10 mouse cellular contexts compared by ENCODE assay signal in the genomic region with DNA sequence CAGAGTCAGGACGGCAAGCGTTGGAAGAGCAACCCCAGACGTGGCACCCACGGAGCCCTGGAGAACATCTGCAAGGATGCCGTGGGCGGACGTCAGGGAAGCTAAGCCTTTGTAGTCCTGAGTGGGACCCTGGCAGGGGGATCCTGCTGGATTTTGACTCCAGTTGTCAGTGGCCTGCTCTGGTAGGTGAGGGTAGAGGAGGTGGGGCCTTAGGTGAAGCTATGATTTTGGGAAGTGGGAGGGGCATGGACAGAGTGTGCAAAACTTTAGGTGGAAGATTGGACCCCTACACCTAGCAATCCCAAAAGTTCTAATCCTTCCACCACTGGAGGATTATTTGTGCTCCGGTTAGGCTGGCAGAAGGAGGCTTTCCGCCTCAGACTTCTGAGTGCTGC. TPM values are rescaled to one million over a fixed set of nuclear protein-coding genes. Genes with fewer than 3 reads are reported as not detected.
DNase-seq lines count a peak whose midpoint lies in the region; ATAC-seq and TF ChIP-seq lines count a peak whose summit lies in the region.
"Had no signal": no experiment of that assay in that cellular context is flagged by ENCODE, and none has a peak within 500 bp of the region (broad histone marks: within the 10 kb centered on the region; RNA-seq: fewer than 3 reads in every experiment).

No protein-coding gene starts in this region.

- DNase-seq in lung, postnatal 25 days (ENCODE audit: low spot score): no peak
- no peak for DNase-seq in limb, embryonic 14.5 days (ENCODE audit: low spot score)
- DNase-seq in layer of hippocampus, adult 11-12 months (ENCODE audit: low spot score): no peak
- DNase-seq in spleen, postnatal 36 days (ENCODE audit: low spot score in 2 of 2): no peak
- DNase-seq: adrenal gland, adult 8-10 months had no signal

- peak overlapping the region; percentile 89 for H3K4me2 ChIP-seq in lung, embryonic 16.5 days (ENCODE audit: low read depth, low read length)
- peak overlapping the region; percentile 96 for H3K4me2 ChIP-seq in limb, embryonic 14.5 days (replicated peaks; ENCODE audit: low read depth, low read length, severe bottlenecking)

- WGBS in lung, embryonic 16.5 days: 34% methylated on average over 9 of the region's 9 CpGs
- 15% methylated on average over 9 of the region's 9 CpGs for WGBS in limb, embryonic 14.5 days
- WGBS in small intestine, adult 2 months: 55% methylated on average over 9 of the region's 9 CpGs

- peak overlapping the region; percentile 48 for H3K4me3 ChIP-seq in erythroblast, embryonic 14.5 days (replicated peaks)
- H3K4me3 ChIP-seq in lung, embryonic 16.5 days (ENCODE audit: low read length): peak overlapping the region; percentile 68
- peak overlapping the region; percentile 57 for H3K4me3 ChIP-seq in limb, embryonic 14.5 days (replicated peaks; ENCODE audit: low read length)
- peak overlapping the region; percentile 96 for H3K4me3 ChIP-seq in small intestine, adult 2 months (ENCODE audit: low read depth, low read length)

- H3K27me3 ChIP-seq in erythroblast, embryonic 14.5 days (ENCODE audit: control insufficient read depth): peaks cover 11% of the 10 kb centered on the region
- H3K27me3 ChIP-seq in lung, embryonic 16.5 days (ENCODE audit: control insufficient read depth, insufficient read depth, low read depth, low read length): no peaks in the 10 kb centered on the region
- H3K27me3 ChIP-seq in limb, embryonic 14.5 days (ENCODE audit: control insufficient read depth, insufficient read depth, low read length): no peaks in the 10 kb centered on the region
- H3K27me3 ChIP-seq in small intestine, adult 2 months (ENCODE audit: control insufficient read depth, insufficient read depth, low read length): no peaks in the 10 kb centered on the region

- TF ChIP-seq CTCF in small intestine, adult 2 months (IDR thresholded peaks at IDR 0.05; ENCODE audit: extremely low read depth, insufficient read length, insufficient replicate concordance, low read depth, low read length): no peak

- H3K4me1 ChIP-seq in erythroblast, embryonic 14.5 days (ENCODE audit: control insufficient read depth): peaks cover 4% of the 10 kb centered on the region
- peaks cover 35% of the 10 kb centered on the region for H3K4me1 ChIP-seq in lung, embryonic 16.5 days (replicated peaks; ENCODE audit: control insufficient read depth, insufficient read depth, low read length)
- H3K4me1 ChIP-seq in limb, embryonic 14.5 days (ENCODE audit: control insufficient read depth, insufficient read depth, low read length): peaks cover 12% of the 10 kb centered on the region
- peaks cover 16% of the 10 kb centered on the region for H3K4me1 ChIP-seq in small intestine, adult 2 months (ENCODE audit: control insufficient read depth, insufficient read depth, insufficient read length, low read length)

- H3K27ac ChIP-seq in lung, embryonic 16.5 days (ENCODE audit: low read length): peak overlapping the region; percentile 84
- no peak overlapping the region for H3K27ac ChIP-seq in limb, embryonic 14.5 days (replicated peaks; ENCODE audit: low read depth, low read length)
- H3K27ac ChIP-seq in small intestine, adult 2 months (ENCODE audit: insufficient read depth, low read depth, low read length): peak overlapping the region; percentile 96
- H3K27ac ChIP-seq: macrophage had no signal

- no peaks in the 10 kb centered on the region for H3K9me3 ChIP-seq in erythroblast, embryonic 14.5 days (ENCODE audit: control insufficient read depth, low read length)
- H3K9me3 ChIP-seq in lung, embryonic 16.5 days (ENCODE audit: control insufficient read depth, low read length): no peaks in the 10 kb centered on the region
- no peaks in the 10 kb centered on the region for H3K9me3 ChIP-seq in limb, embryonic 14.5 days (ENCODE audit: control insufficient read depth, low read length)

- H3K36me3 ChIP-seq in erythroblast, embryonic 14.5 days (ENCODE audit: control insufficient read depth): no peaks in the 10 kb centered on the region
- no peaks in the 10 kb centered on the region for H3K36me3 ChIP-seq in lung, embryonic 16.5 days (ENCODE audit: control insufficient read depth, insufficient read depth, low read length)
- no peaks in the 10 kb centered on the region for H3K36me3 ChIP-seq in limb, embryonic 14.5 days (ENCODE audit: control insufficient read depth, insufficient read depth, low read length)
- H3K36me3 ChIP-seq in small intestine, adult 2 months (ENCODE audit: control insufficient read depth, insufficient read depth, low read length): peaks cover 4% of the 10 kb centered on the region

- no peak for TF ChIP-seq POLR2A in limb, embryonic 14.5 days (IDR thresholded peaks at IDR 0.05; ENCODE audit: borderline replicate concordance, extremely low read depth, insufficient read depth, insufficient read length)
- TF ChIP-seq POLR2A in small intestine, adult 2 months (IDR thresholded peaks at IDR 0.05; ENCODE audit: low read depth, low read length): no peak

- peak overlapping the region; percentile 82 for H3K9ac ChIP-seq in lung, embryonic 16.5 days (ENCODE audit: low read length)
- peak overlapping the region; percentile 69; the same call in 1 of the 2 replicates for H3K9ac ChIP-seq in limb, embryonic 14.5 days (ENCODE audit: low read depth, low read length, severe bottlenecking)

- ATAC-seq in erythroblast, adult 5-6 weeks (replicated peaks; ENCODE audit: low FRiP score, poor library complexity, severe bottlenecking): no peak
- no peak for ATAC-seq in lung, embryonic 16.5 days (ENCODE audit: low read depth)
- no peak for ATAC-seq in limb, embryonic 14.5 days (ENCODE audit: low FRiP score, low read depth)

RNA-seq across cellular contexts. Expression of gene Epha1, which starts 0.7 kb away (rescaled TPM):
- 0.02 TPM in 1 of 2 replicates, not detected in the other for polyA plus RNA-seq in erythroblast, embryonic 14.5 days (2012)
- total RNA-seq in erythroblast, adult 5-6 weeks (2015; ENCODE audit: low replicate concordance): not detected in 2 replicates
- total RNA-seq in erythroblast, adult 5-6 weeks (2017; ENCODE audit: low replicate concordance): not detected in 2 replicates
- polyA plus RNA-seq in lung, embryonic 16.5 days (2015; fragmentation: Nextera tagmentation; extraction: Ambion mirVana): 18.5 and 18.8 TPM in 2 replicates
- 17.7 and 18.3 TPM in 2 replicates for polyA plus RNA-seq in limb, embryonic 14.5 days (2012; rRNA removed)
- polyA plus RNA-seq in limb, embryonic 14.5 days (2014; fragmentation: Nextera tagmentation; extraction: Ambion mirVana): 7.4 and 8.8 TPM in 2 replicates
- polyA plus RNA-seq in small intestine, adult 2 months (2012; rRNA removed): 28.8 and 64.8 TPM in 2 replicates
- polyA plus RNA-seq: macrophage had no signal

RNA-seq across cellular contexts. Expression of gene Zyx, which starts 23.0 kb away (rescaled TPM):
- polyA plus RNA-seq in erythroblast, embryonic 14.5 days (2012): 4.1 TPM in 2 replicates
- 74.0 and 87.0 TPM in 2 replicates for total RNA-seq in erythroblast, adult 5-6 weeks (2015; ENCODE audit: low replicate concordance)
- total RNA-seq in erythroblast, adult 5-6 weeks (2017; ENCODE audit: low replicate concordance): 7.7 and 14.1 TPM in 2 replicates
- 188 and 203 TPM in 2 replicates for polyA plus RNA-seq in lung, embryonic 16.5 days (2015; fragmentation: Nextera tagmentation; extraction: Ambion mirVana)
- polyA plus RNA-seq in limb, embryonic 14.5 days (2012; rRNA removed): 176 and 232 TPM in 2 replicates
- polyA plus RNA-seq in limb, embryonic 14.5 days (2014; fragmentation: Nextera tagmentation; extraction: Ambion mirVana): 152 and 159 TPM in 2 replicates
- 104 and 222 TPM in 2 replicates for polyA plus RNA-seq in small intestine, adult 2 months (2012; rRNA removed)

RNA-seq across cellular contexts. Expression of gene Tas2r143, which starts 27.6 kb away (rescaled TPM):
- not detected in 2 replicates for polyA plus RNA-seq in erythroblast, embryonic 14.5 days (2012)
- total RNA-seq in erythroblast, adult 5-6 weeks (2015; ENCODE audit: low replicate concordance): not detected in 2 replicates
- not detected in 2 replicates for total RNA-seq in erythroblast, adult 5-6 weeks (2017; ENCODE audit: low replicate concordance)
- polyA plus RNA-seq in lung, embryonic 16.5 days (2015; fragmentation: Nextera tagmentation; extraction: Ambion mirVana): not detected in 2 replicates
- polyA plus RNA-seq in limb, embryonic 14.5 days (2012; rRNA removed): 0.17 and 0.28 TPM in 2 replicates
- polyA plus RNA-seq in limb, embryonic 14.5 days (2014; fragmentation: Nextera tagmentation; extraction: Ambion mirVana): not detected in 2 replicates
- not detected in 2 replicates for polyA plus RNA-seq in small intestine, adult 2 months (2012; rRNA removed)
- polyA plus RNA-seq: macrophage had no signal

RNA-seq across cellular contexts. Expression of gene Tas2r135, which starts 32.8 kb away (rescaled TPM):
- polyA plus RNA-seq in erythroblast, embryonic 14.5 days (2012): not detected in 2 replicates
- not detected in 2 replicates for total RNA-seq in erythroblast, adult 5-6 weeks (2015; ENCODE audit: low replicate concordance)
- not detected in 2 replicates for total RNA-seq in erythroblast, adult 5-6 weeks (2017; ENCODE audit: low replicate concordance)
- polyA plus RNA-seq in lung, embryonic 16.5 days (2015; fragmentation: Nextera tagmentation; extraction: Ambion mirVana): not detected in 2 replicates
- 0.11 TPM in 1 of 2 replicates, not detected in the other for polyA plus RNA-seq in limb, embryonic 14.5 days (2012; rRNA removed)
- not detected in 2 replicates for polyA plus RNA-seq in limb, embryonic 14.5 days (2014; fragmentation: Nextera tagmentation; extraction: Ambion mirVana)
- not detected in 2 replicates for polyA plus RNA-seq in small intestine, adult 2 months (2012; rRNA removed)
- polyA plus RNA-seq: macrophage had no signal

RNA-seq across cellular contexts. Expression of gene Fam131b, which starts 48.0 kb away (rescaled TPM):
- not detected in 2 replicates for polyA plus RNA-seq in erythroblast, embryonic 14.5 days (2012)
- not detected in 2 replicates for total RNA-seq in erythroblast, adult 5-6 weeks (2015; ENCODE audit: low replicate concordance)
- total RNA-seq in erythroblast, adult 5-6 weeks (2017; ENCODE audit: low replicate concordance): not detected in 2 replicates
- polyA plus RNA-seq in lung, embryonic 16.5 days (2015; fragmentation: Nextera tagmentation; extraction: Ambion mirVana): 0.10 and 0.16 TPM in 2 replicates
- 2.9 and 3.6 TPM in 2 replicates for polyA plus RNA-seq in limb, embryonic 14.5 days (2012; rRNA removed)
- polyA plus RNA-seq in limb, embryonic 14.5 days (2014; fragmentation: Nextera tagmentation; extraction: Ambion mirVana): 0.29 and 0.47 TPM in 2 replicates
- polyA plus RNA-seq in small intestine, adult 2 months (2012; rRNA removed): 0.10 and 0.19 TPM in 2 replicates
- polyA plus RNA-seq: macrophage had no signal

Comparison
In these comparisons a context has a peak if more than half of its experiments do, and no peak if none do; other contexts are left out.
1. RNA of gene Zyx, which starts 23.0 kb away (polyA plus RNA-seq): 104 to 222 TPM in small intestine, adult 2 months, 188 to 203 TPM in lung, embryonic 16.5 days and 152 to 232 TPM in limb, embryonic 14.5 days; 4.1 TPM in erythroblast, embryonic 14.5 days; every median in the first group is over 10 times any median in the second.
2. Peak in every context shown above with its lines, with median percentiles within 50 percentile points of each other: H3K4me3 ChIP-seq.